Mouse (Mus musculus): ENCODE data around the gene Lims1.

Lims1 gene

DNA sequence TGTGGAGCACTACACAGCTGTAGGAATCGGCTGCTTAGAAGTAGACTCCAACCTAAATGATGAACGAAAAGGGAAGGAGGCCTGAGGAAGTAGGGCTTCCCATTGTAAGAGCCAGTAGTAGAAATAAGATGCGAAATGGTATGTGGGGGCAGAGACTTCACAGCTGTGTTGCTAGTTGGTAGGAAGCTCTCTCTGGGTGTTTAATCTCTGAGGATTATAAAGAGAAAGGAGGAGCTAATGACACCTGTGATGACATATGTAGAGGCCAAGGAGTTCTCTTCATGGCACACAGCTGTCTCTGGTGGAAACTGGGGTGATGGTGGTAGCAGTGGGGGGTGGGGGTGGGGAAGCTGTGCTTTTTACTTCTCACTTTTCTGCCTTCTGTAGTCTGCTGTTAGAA is 27.3 kb downstream of the Lims1 start:
- no peak for DNase-seq (ENCODE audit: low spot score)

DNA sequence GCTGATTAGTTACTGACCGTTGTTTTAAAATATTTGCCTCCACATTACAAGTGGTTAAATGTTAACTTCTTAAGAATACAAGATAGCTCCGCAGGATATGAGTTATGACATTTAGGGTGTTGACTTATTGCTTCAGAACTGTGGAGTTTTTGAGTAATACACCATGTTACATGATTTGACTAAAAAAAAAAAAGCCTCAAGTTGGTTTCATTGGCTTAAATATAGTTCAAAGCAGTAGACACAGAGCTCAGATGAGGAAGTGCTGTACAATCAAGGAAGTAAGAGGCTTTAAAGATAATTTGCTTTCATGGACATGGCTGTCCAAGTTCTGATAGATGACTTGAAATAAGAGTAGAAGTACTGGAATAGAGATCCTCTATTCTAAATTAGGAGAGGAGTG is 28.4 kb downstream of the Lims1 start:
- DNase-seq (ENCODE audit: low spot score), result no peak

DNA sequence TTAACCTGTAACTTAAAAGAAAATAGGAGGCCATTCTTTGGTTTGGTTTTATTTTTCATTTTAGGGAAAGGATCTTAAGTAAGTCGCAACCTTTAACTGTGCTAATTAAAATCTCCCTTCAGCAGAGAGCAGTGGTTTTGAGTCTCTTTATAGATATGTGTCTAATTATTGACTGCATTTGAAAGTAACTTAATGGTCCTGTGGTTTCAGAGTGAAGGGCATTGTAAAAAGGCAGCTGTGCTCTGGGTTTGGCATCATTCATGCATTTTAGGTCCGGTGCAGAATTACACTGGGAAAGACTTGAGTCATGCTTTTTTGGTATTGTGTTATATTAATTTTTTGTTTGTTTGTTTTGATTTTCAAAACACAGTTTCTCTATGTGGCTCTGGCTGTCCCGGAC is 29.1 kb downstream of the Lims1 start:
- no peak for DNase-seq (ENCODE audit: low spot score)

- DNase-seq (ENCODE audit: low spot score), result no peak
These were observed 31.3 kb downstream of the Lims1 start for GRCm38 (mm10) chr10:58354561-58354960.

DNA sequence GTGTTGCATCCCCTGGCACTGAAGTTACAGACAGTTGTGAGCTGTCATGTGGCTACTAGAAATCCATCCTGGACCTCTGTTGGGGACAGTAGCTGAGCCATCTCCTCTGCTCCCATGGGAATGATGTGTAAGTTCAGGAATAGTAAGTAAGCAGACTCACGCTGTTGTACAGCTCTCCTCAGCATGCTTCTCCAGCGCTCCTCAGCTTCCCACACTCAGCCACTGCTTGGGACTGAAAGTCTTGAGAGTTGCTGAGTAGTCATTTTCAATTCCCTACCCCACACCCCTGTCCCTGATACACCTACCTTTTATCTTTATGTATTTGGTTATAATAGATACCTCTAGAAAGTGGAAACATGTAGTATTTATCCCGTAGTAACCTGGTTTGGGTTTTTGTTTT is 33.2 kb downstream of the Lims1 start:
- no peak for DNase-seq (ENCODE audit: low spot score)

GRCm38 (mm10) chr10:58359123-58359522 is 35.9 kb downstream of the Lims1 start:
- DNase-seq (ENCODE audit: low spot score), result no peak

DNA sequence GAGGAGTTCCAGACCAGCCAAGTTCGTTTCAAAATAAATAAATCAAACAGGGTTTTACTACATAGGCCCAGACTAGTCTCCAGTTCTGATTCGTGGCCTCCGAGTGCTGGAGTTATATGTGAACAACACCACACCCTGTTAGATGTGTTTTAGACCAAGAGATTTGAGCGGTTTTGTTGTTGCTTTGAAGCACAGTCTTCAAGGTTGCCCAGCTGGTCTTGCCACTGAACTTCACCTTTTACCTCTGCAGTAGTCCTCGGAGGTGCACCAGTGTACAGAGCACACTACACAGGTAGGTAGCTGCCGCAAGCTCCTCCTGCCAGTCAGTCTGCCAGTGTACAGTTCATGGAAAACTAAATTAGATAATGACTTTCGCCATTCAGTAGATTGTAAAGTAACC is 36.7 kb downstream of the Lims1 start:
- no peak for DNase-seq (ENCODE audit: low spot score)

- no peak for DNase-seq (ENCODE audit: low spot score)
These were observed 39.5 kb downstream of the Lims1 start for GRCm38 (mm10) chr10:58362745-58363144.

- DNase-seq (ENCODE audit: low spot score), result no peak
These were observed 41.7 kb downstream of the Lims1 start for GRCm38 (mm10) chr10:58364770-58365515.

GRCm38 (mm10) chr10:58368791-58369706 is 45.8 kb downstream of the Lims1 start:
- DNase-seq (ENCODE audit: low spot score), result no peak

- DNase-seq (ENCODE audit: low spot score), result no peak
These were observed 46.4 kb downstream of the Lims1 start for GRCm38 (mm10) chr10:58369707-58370093.

DNA sequence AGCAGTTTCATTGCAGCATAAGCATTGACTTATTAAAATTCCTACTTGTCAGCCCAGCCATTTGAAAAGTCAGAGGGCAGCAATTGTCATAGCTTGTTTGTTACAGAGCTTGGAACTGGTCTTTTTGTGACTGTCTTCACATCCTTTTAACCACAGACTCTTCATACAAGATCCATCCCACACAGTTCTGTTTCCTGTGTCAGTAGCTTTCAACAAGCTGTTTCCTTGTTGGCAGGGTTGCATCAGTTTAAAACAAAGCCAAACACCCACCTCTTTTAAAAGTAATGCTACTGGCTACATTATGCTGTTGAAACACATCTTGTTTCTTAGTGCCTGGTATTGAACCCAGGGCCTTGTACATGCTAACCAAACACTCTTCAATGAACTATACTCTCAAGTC is 46.9 kb downstream of the Lims1 start:
- DNase-seq (ENCODE audit: low spot score), result no peak

DNA sequence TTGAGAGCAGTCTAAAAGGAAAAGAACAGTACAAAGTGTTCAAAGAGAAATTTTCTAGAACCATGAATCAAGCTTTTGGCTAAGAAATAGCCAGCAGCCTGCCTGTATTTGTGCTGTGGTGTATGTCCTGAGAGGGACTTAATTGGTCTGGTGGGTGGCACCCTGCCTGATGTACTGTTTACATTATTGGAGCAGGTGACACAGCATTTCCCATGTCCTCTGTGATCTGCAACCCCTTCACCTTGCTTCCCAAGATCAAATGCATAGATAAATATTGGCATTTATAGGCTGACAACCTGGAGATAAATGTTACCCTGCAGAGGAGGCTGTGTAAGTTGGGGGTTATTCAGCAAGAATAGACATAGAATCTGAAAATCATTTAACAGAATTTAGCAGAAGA is 47.3 kb downstream of the Lims1 start:
- DNase-seq (ENCODE audit: low spot score), result no peak

DNA sequence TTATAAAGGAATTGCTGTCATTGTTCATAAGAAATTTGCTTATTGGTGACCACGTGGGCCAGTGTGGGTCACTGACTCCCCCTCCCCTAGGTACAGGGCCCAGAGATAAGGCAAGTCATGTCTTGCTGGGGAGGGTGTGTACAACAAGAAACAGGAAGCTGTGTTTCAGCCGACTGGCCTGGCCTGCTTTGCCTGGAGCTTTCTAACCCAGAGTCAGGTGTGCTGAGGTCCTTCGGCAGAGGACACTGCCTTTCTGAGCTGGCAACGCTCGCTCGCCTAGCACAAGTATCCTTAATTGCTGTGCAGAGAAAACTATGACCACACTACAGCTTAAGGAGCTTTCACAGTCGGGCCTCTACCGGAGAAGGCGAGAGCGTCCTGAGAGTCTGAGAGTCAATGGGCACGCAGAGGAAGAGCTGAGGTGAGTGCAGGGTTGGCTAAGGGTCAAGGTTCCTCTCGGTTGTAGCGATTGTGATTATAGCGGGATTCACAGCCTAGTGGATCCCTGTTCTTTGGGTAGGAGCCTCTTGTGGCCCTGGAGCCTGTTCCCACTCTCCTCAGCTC is 48.1 kb downstream of the Lims1 start:
- DNase-seq (ENCODE audit: low spot score), result no peak

DNA sequence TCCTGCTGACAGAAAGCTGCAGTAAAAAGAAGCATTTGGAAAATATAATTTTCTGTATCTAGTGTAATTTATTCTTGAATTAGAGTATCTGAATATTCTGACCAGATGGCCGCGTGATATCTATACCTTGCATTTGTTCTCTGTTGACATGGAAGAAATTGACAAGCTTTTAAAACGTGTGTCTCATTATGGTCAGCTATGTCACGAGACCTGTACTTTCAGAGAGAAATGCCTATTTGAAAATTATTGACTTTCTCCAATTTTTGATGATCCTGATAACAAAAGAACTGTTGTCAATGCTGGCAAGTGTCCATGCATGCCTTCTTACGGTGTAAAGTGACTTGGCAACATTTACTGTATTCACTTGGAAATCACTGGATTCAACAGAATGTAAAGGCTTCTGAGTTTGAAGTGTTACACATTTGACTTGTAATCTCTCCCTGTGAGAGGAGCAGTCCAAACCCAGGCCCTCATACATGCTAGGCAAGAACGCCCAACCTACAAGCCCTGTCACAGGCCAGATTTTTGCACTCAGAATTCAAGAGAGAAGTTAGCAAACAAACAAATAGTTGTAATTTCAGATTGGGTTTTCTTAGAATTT is 49.3 kb downstream of the Lims1 start:
- no peak for DNase-seq (ENCODE audit: low spot score)

GRCm38 (mm10) chr10:58373829-58374228 is 50.6 kb downstream of the Lims1 start:
- no peak for DNase-seq (ENCODE audit: low spot score)

DNA sequence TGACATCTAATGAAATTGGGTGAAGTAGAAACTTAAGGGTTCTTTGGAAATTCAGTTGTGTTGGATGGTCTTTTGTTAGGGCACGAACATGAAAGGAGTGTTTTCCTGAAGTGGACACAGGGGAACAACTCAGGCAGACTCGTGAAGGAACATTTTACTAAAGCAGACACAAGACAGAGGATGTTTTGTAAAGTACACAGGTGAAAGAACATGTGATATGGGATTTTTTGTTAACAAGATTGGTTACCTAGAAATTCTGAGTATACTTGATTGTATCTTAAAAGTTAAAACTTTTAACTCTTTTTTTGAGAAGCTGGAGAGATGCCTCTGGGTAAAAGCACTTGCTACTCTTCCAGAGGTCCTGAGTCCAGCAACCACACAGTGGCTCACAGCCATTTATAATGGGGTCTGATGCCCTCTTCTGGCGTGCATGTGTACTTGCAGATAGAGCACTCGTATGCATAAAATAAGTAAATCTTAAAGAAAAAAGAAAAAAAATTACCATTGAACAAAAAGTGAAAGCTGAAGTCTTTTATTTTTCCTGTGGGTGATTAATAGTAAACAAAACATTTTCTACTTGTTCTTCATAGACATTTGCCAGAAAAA is 54.4 kb downstream of the Lims1 start:
- DNase-seq (ENCODE audit: low spot score), result no peak

GRCm38 (mm10) chr10:58378380-58378779 is 55.1 kb downstream of the Lims1 start:
- DNase-seq (ENCODE audit: low spot score), result no peak

GRCm38 (mm10) chr10:58379699-58380098 is 56.4 kb downstream of the Lims1 start:
- no peak for DNase-seq (ENCODE audit: low spot score)

- DNase-seq (ENCODE audit: low spot score), result no peak
These were observed 58.6 kb downstream of the Lims1 start for GRCm38 (mm10) chr10:58381904-58382303.

- DNase-seq (ENCODE audit: low spot score), result no peak
These were observed 59.4 kb downstream of the Lims1 start for GRCm38 (mm10) chr10:58382621-58383101.

DNA sequence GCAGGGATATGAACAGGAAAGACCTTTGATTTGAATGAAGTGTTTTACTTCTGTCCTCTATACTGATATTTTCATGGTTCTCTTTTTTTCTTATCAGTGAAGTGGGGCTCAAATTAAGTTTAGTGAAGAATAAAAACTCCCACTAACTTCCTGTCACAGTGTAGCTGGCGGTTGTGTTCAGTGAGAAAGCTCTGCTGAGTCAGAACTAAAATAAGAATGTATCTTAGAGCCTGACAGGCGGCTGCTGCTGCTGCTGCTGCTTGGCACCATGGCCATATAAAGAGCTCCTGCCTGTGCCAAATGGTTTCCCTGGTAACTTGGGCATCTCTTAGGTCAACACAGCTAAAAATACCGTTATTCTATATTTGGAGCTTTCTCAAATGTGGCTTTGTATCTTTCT is 60.0 kb downstream of the Lims1 start:
- no peak for DNase-seq (ENCODE audit: low spot score)

Data from ovary, postnatal 10 days (tissue).